Mouse (Mus musculus) MEL-GATA-1-ER (cell line): ENCODE data around the gene Dnajc13.

ENCODE experiments used
- DNase-seq: peaks from one replicate; pipeline ENCODE4 v3.0.0-alpha.2; 2012; ENCODE audit warnings: low read depth; ENCODE audit errors: extremely low read depth

The Dnajc13 gene

DNA sequence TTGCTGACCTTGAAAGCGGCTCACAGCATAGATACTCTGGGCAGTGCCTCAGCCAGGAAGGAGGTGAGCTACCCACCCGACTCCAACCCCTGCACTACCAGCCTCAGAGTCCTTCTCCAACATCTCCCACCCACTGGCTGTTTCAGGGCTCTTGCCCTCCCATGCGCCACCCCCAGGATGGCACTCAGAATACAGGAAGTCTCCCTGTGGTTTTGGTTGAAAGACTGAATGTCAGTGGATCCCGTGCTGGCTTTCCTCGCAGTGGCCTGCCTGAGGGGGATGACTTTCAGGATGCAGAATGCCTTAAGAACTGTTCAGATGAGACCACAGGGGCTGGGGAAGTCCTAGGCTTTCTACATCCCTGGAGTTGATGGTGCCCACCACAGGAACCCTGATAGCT, 139.6 kb downstream of the Dnajc13 start:
- no peak for DNase-seq

DNA sequence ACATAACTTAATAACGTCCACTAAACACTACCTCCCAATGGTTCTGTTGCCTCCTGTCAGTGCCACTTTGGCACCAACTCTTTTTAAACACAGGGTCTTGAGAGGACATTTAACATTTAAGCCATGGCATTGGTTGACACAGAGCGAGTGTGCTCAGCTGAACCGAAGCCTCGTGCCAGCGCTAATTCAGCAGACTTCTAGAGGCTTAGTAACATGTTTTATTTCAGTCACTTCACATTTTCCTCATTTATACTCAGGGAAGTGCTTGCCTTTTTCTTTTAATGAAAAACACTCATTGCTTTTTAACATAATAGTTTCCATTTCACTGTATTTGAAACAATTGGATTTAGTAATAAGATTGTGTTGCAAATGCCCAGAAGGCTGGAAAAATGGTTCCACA, 153.6 kb downstream of the Dnajc13 start:
- DNase-seq: no peak

GRCm38 (mm10) chr9:104108571-104109143, 154.1 kb downstream of the Dnajc13 start:
- no peak for DNase-seq

GRCm38 (mm10) chr9:104107482-104107881, 155.2 kb downstream of the Dnajc13 start:
- no peak for DNase-seq

DNA sequence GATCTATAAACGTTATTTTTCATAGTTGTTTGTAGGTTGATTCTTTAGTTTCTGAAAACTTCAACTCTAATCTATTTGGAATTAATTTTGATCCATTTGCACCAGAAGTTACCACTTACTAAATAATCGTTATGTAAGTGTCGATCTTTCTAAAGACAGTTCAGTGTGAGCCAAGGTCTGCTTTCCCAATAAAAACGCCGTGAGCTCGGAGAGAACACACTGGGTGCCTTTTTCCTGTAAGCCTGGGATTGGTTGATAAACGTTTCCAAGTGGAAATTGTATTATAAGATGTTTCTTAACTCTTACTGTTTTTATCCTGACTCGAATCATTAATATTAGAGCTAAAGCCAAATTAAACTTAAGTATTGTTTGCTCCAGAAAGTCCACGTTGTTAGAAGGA, 155.8 kb downstream of the Dnajc13 start:
- no peak for DNase-seq

DNA sequence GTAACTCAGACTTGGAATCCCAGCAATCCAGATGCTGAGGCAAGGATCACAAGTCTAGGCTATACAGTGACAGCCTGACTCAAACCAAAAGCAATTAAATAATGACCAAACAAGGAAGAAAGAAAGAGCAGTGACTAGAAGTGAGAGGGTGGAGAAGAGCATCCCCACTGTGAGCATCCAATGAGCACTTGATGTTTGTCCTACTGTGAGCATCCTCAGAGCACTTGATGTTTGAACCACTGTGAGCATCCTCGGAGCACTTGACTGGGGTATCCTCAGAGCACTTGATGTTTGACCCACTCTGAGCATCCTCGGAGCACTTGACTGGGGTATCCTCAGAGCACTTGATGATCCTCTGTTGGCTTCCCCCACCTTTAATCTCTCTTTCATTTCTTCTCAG, 157.7 kb downstream of the Dnajc13 start:
- no peak for DNase-seq

GRCm38 (mm10) chr9:104102901-104103300, 159.8 kb downstream of the Dnajc13 start:
- DNase-seq: no peak

- DNase-seq: no peak
Observed at GRCm38 (mm10) chr9:104102301-104102700, 160.4 kb downstream of the Dnajc13 start.

- DNase-seq: no peak
Observed at GRCm38 (mm10) chr9:104101458-104101857, 161.3 kb downstream of the Dnajc13 start.
